Mouse (Mus musculus) MEL (cell line): ENCODE data around the gene Adamts2.

Source experiments
- CTCF ChIP-seq, 3 experiments: IDR thresholded peaks in 2 of 3; conservative IDR thresholded peaks in 1 of 3; 2 replicates each; pipeline ENCODE4 v1.5.1; 2011 to 2012; ENCODE audit warnings: low read length in 3 of 3, low read depth in 2 of 3, mild to moderate bottlenecking in 2 of 3, improper control_type of control experiment in 1 of 3, inconsistent platforms in 1 of 3, mixed read lengths in 1 of 3, moderate library complexity in 1 of 3; ENCODE audit not compliant: control insufficient read depth in 1 of 3, insufficient read depth in 1 of 3, poor library complexity in 1 of 3, severe bottlenecking in 1 of 3
- EP300 ChIP-seq, 2 experiments: IDR thresholded peaks; 2 replicates each; pipeline ENCODE4 v1.6.1; 2011; ENCODE audit warnings: improper control_type of control experiment in 2 of 2, low read length in 2 of 2, low read depth in 1 of 2, mild to moderate bottlenecking in 1 of 2
- GATA1 ChIP-seq: IDR thresholded peaks from 2 replicates; pipeline ENCODE4 v1.6.1; 2011; ENCODE audit warnings: low read depth, low read length, improper control_type of control experiment
- MAX ChIP-seq: IDR thresholded peaks from 2 replicates; pipeline ENCODE4 v1.6.1; 2011; ENCODE audit warnings: low read length, improper control_type of control experiment
- MEF2A ChIP-seq: IDR thresholded peaks from 2 replicates; pipeline ENCODE4 v1.6.1; 2014; ENCODE audit warnings: low read depth, mild to moderate bottlenecking, inconsistent platforms, low read length, improper control_type of control experiment; ENCODE audit not compliant: poor library complexity, insufficient replicate concordance, severe bottlenecking; ENCODE audit errors: extremely low read depth
- POLR2A ChIP-seq, 2 experiments: IDR thresholded peaks; 2 replicates each; pipeline ENCODE4 v1.6.1; 2011 to 2012; ENCODE audit warnings: low read length in 2 of 2, mild to moderate bottlenecking in 2 of 2, control low read depth in 1 of 2, improper control_type of control experiment in 1 of 2, low read depth in 1 of 2, moderate library complexity in 1 of 2; ENCODE audit not compliant: control insufficient read depth in 1 of 2, insufficient read depth in 1 of 2, poor library complexity in 1 of 2
- POLR2AphosphoS5 ChIP-seq: IDR thresholded peaks from 2 replicates; pipeline ENCODE4 v1.6.1; 2012; ENCODE audit warnings: low read depth, borderline replicate concordance, mild to moderate bottlenecking, inconsistent platforms, low read length, moderate library complexity, mixed read lengths
- TCF12 ChIP-seq: IDR thresholded peaks from 2 replicates; pipeline ENCODE4 v1.6.1; 2014; ENCODE audit warnings: low read depth, mild to moderate bottlenecking, inconsistent platforms, low read length, improper control_type of control experiment, moderate library complexity
- USF2 ChIP-seq, 2 experiments: IDR thresholded peaks; 2 replicates each; pipeline ENCODE4 v1.6.1; 2011 to 2012; ENCODE audit warnings: improper control_type of control experiment in 2 of 2, low read length in 2 of 2, borderline replicate concordance in 1 of 2, inconsistent platforms in 1 of 2, low read depth in 1 of 2, mild to moderate bottlenecking in 1 of 2; ENCODE audit not compliant: insufficient read depth in 1 of 2
- ZC3H11A ChIP-seq: IDR thresholded peaks from 2 replicates; pipeline ENCODE4 v1.6.1; 2012; ENCODE audit warnings: low read depth, mild to moderate bottlenecking, inconsistent platforms, low read length, improper control_type of control experiment
- ZNF384 ChIP-seq: IDR thresholded peaks from 2 replicates; pipeline ENCODE4 v1.6.1; 2012; ENCODE audit warnings: low read depth, mild to moderate bottlenecking, inconsistent platforms, low read length, improper control_type of control experiment

DNA sequence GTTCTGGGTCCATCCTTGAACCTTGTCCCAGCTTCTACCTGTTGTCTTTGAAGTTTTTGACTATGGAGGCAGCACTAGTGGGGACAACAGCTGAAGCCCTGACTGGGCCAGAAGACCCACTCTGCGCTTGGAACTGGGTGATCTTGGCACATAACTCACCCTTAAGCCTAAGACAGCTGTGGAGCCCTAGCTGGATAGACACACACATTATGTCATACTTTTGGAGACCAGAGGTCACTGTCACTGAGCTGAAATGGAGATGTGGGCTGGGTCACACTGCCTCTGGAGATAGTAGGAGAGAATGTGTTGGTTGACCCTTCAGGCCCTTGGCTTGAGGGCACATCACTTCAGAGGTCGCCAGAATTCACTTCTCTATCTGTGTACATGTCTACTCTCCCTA lies 69.5 kb downstream of the Adamts2 start:
- TF ChIP-seq ZC3H11A (no peak), ZNF384 (no peak), USF2 (IDR thresholded peaks at IDR 0.05; ENCODE audit: borderline replicate concordance in 1 of 2, insufficient read depth in 1 of 2, low read depth in 1 of 2, low read length in 2 of 2) (no peak), CTCF (IDR thresholded peaks at IDR 0.05 in 2 of 3, conservative IDR thresholded peaks at IDR 0.05 in 1 of 3; ENCODE audit: control insufficient read depth in 1 of 3, insufficient read depth in 1 of 3, low read depth in 2 of 3, low read length in 3 of 3, poor library complexity in 1 of 3, severe bottlenecking in 1 of 3) (no peak), GATA1 (no peak), EP300 (IDR thresholded peaks at IDR 0.05; ENCODE audit: low read depth in 1 of 2, low read length in 2 of 2) (no peak), MEF2A (no peak), POLR2AphosphoS5 (no peak), POLR2A (IDR thresholded peaks at IDR 0.05; ENCODE audit: control insufficient read depth in 1 of 2, insufficient read depth in 1 of 2, low read depth in 1 of 2, low read length in 2 of 2, poor library complexity in 1 of 2) (no peak), MAX (no peak), TCF12 (no peak)
